Mouse (Mus musculus) left cerebral cortex, postnatal 36 days (tissue): Measurements from ENCODE around the gene Gpat2. TPM values are rescaled to one million over a fixed set of nuclear protein-coding genes. Genes with fewer than 3 reads are reported as not detected.

Experiments
- DNase-seq, 2 experiments: peaks; one replicate each; pipeline ENCODE4 v3.0.0; 2021 to 2022; ENCODE audit warnings: low spot score in 2 of 2, mixed read lengths in 1 of 2
- intact Hi-C: fragments of 180-260 bp; cut with DNase I; formaldehyde crosslinking; loops from one replicate; pipeline ENCODE4 v1.15.1; 2025
- total RNA-seq, 2 experiments: library from RNA; stranded (reverse); gene quantifications; 2 replicates each; pipeline ENCODE4 v1.2.3; 2021

The Gpat2 gene
- total RNA-seq, 2 experiments from 2014 or later, result 0.63 TPM; not detected in 1

DNA sequence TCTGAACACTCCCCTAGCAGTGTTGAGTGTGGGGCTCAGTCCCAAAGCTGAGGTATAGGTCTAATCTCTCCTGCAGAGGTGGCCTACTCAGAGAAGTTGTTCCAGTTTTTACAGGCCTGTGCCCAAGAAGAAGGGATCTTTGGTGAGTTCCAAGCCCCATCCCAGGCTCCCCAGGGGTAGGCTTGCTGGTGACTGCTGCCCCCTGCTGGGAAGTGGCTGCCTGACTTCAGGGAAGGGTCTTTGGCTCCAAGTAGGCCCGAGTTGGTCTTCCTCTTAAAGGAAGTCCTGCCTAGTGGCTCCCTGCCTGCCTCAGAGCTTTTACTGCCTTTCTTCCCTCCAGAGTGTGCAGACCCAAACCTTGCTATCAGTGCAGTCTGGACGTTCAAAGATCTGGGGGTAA, 10.1 kb downstream of the Gpat2 start:
- DNase-seq, result no peak
- intact Hi-C loops, result no loop called here

DNA sequence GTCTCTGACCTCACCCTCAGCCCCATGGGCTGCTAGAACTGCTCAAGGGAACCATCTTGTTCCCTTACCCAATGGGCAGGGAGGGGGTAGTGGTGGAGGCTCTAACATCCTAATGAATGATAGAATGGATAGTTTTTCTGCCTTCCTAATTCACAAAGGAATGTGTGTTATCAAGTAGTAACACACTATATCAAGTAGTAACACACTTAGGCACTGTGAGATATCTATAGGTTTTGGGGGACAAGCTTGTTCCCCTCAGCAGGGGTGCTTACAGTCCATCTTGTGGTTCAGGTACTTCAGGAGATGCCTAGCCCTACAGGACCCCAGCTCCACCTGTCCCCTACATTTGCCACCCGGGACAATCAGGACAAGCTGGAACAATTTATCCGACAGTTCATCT, 10.6 kb downstream of the Gpat2 start:
- intact Hi-C loops, result no loop called here

DNA sequence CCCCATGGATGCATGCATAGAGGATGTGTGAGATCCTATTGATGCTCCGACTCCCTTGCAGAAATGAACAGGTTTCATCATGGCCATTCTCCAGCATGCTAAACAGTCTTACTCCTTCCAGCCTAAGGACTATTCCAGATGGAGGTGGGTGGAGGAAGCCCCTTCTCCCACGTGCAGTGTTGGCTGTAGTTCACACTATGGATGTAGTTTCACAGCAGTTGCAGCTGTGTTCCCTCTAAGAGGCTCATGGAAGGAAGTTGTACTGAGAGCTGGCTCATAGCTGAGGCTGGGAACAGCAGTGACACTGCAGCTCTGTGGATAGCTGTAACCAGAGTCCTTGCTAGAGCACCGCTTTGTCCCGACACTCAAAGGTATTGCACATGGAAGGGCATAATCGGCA, 12.7 kb downstream of the Gpat2 start:
- intact Hi-C loops, result no loop called here
- DNase-seq, result peak in 1 of 2 experiments; percentile 33

More for the DNA sequence above, 10.6 kb downstream of the Gpat2 start:
- no peak for DNase-seq

DNA sequence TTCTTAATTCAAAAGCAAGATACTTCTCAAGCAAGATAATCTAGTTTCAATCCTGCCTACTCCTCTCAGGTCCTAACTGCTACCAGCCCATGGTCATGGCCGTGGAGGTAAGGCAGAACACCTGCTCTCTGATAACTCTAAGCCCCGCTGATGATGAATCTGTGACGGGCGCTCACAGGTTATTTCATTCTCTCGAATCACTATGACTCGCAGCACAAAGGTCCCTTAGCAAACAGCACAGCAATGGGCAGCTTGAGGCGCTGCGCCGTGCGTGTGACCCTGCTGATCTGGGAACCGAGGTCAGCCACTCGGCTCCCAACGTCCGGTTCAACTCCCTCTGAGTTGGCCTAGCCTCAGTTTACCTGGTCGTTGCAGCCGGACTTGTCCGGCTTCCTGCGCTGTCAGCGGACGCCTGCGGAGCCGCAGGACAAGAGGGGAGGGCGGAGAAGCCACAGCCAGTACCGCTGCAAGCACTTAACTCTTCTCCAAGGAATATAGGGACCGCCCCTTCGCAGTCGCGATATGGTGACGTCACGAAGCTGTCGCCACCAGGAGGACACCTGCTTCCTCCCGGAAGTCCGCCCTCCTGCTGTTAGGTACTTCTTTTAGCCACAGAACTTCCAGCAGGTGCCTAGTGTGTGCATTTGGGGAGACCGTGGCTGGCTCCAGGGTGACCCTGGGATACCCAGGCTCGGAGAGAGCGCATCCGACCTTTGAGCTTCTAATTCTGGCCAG, 19.2 kb downstream of the Gpat2 start, which contains the start of gene Fahd2a:
TSS of gene Fahd2a (minus strand) at position 511 of the 735 bp plus-strand sequence.
- DNase-seq, result peak; percentile 87 to 91
- intact Hi-C loops, result no loop called here

DNA sequence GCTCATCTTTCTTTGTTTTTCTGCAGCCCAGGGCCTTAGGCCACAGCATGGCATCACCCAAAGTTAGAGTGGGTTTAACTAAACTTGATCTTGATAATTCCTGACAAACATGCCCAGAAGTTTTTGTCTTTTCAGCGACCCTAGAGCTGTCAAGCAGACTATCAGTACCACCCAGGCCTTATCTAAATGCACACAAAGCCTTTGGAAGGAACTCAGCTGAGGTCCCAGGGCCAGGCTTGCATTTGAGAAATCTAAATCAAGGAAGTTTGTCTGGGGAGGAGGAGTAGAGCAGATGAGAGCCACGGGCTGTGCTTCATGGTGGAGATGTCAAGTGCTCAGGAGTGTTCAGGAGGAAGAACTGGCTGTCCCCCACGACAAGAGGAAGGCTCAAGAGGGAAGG, 21.8 kb downstream of the Gpat2 start:
- intact Hi-C loops, result no loop called here
- DNase-seq, result no peak

DNA sequence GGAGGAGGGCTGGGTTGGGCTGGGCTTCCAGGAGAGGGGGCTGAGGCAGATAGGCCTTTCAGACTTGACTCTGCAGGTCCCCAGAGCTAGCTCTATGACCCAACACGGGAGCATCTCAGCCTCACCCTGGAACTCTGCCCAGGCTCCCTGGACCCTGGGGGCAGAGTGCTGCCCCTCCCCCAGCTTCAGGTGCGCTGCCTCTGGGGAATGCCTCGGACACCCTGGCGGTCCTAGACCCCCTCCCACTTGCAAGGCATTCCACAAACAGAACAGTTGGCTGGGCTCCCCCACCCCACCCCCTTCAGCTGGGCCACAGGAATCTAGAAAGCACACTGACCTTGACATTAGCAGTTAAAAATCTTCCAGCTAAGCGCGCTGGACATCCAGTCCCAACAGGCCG, 24.7 kb downstream of the Gpat2 start:
- intact Hi-C loops, result no loop called here
- DNase-seq, result no peak

DNA sequence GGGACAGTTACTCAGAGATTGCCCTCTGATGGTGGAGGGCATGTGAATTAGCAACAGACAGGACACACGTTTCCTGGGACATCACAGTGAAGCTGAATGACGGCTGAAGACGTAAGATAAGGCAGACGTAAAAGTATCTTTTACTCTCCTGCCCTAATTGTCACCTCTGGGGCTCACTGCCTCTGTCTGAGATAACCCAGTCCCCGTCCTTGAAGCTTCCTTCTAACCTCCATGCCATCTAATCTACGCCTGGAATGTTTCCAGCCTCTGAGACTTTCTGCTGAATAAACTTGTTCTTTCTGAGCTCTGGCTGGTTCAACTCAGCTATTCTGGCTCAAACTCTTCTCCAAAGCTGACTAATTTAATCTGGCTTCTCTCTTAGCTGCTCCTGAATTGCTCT, 26.7 kb downstream of the Gpat2 start:
- intact Hi-C loops, result no loop called here
- no peak for DNase-seq

DNA sequence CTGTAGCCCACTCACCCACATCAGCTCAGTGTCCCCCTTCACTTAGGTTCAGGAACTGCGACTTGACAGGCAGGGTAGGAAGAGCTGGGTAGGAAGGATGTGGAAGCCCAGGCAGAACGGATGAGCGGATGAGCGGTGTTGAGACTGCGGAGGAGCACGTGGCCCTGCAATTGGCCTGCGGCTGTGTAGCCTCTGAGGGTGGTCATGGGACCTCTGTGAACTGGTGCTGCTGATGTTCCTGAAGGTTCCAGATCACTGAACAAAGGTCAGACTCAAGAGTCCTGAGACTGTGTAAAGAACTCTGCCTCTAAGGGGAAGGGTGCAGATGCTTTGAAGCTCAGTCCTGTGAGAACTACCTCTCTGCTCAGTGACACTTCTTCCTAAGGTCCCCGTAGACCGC, 28.1 kb downstream of the Gpat2 start:
- intact Hi-C loops, result loop anchor here (1.0 kb wide), 1 partner anchor 91 kb away; no protein-coding TSS in a partner anchor

DNA sequence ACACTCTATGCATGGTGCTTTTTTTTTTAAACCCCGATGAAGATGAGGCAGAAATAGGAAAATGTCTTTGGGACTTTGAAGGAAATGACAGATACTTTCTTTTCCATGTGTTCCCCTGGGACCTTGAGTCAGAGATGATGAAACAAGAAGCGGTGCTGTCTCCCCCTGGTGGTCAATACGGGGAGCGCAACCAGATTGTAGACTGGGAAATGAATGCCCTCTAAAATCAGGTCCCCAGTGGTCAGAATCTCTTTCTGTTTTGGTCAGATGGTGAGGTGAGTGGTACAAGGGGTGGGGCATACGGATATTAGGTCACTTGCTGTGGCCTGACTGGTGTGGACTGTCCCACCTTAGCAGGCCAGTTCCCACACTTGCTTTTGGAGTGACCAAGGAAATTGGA, 28.8 kb downstream of the Gpat2 start:
- intact Hi-C loops, result loop anchor here (1.0 kb wide), 1 partner anchor 91 kb away; no protein-coding TSS in a partner anchor
- peak; percentile 45 to 68 for DNase-seq

More for the DNA sequence above, 28.1 kb downstream of the Gpat2 start:
- no peak for DNase-seq

DNA sequence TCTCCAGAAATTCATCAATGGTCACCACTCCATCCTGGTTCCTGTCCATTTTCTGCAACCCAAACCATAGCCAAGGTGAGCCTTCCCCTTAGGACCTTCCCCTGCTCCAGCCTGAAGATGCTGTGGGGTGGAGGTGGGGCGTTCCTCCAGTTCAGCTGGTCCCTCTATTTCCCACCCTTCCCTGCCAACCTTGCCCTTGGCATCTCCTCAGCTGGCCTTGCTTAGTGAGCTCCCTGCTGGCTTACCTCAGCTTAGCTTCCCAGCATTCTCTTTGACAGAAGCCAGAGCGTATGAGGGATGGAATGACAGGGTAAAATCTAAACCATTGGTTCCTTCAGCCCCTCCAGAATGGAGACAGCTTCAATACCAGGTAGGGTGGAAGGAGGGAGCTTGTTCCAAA, 34.3 kb downstream of the Gpat2 start:
- intact Hi-C loops, result no loop called here
- DNase-seq, result no peak

DNA sequence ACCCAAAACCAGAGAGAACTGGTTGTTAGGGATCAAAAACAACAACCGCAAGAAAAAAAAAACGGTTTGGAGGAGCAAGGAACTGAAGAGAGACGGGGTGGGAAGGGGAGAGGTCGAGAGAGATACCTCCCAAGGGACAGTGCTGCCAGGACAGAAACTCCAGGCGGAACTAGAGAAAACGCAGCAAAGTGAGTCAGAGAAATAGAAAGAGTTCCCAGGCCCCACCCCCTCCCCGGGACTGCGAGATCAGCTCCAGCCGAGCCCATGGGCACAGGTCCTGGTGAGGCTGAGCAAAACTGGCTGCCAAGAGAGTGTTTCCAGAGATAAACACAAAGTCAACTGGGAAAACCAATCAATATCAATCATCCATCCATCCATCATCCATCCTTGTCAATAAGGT, 36.4 kb downstream of the Gpat2 start:
- DNase-seq, result no peak
- intact Hi-C loops, result no loop called here

DNA sequence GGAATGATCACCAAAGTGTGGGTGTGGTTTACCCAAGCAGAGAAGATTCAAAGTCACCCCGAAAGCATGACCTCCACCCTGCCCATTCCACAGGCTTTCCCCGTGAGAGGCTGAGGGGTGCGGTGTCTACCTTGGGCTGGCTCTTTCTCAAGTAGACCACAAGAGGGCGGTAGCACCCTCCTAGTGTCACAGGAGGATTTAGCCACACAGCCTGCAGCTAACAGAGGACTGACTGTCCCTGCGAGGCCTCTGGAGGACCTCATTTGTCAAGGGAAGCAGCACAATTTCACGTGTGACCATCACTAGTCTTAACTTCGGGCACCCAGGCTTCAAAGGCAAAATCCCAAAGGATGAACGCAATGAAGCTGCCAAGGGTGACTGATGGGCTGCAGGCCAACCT, 37.3 kb downstream of the Gpat2 start:
- intact Hi-C loops, result loop anchor here (2.0 kb wide), 2 partner anchors 36 to 96 kb away; no protein-coding TSS in a partner anchor
- DNase-seq, result peak; percentile 46 to 54

DNA sequence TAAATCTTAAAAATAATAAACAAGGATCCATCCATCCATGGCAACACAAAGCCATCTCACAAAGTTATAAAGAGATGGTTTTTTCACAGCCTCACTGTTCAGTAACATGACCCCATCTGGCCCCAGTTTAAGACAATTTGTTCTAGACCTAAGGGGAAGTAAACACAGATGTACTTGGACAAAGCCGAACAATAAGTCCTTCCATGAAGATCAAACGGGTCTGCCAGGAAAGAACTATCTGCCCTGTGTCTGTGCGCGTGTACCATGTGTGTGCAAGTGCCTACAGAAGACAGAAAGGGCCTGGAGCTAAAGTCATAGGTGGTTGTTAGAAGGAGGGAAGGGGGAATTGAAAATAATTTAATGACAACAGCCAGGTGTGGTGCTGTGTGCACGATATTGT, 45.2 kb downstream of the Gpat2 start:
- no peak for DNase-seq
- intact Hi-C loops, result no loop called here

DNA sequence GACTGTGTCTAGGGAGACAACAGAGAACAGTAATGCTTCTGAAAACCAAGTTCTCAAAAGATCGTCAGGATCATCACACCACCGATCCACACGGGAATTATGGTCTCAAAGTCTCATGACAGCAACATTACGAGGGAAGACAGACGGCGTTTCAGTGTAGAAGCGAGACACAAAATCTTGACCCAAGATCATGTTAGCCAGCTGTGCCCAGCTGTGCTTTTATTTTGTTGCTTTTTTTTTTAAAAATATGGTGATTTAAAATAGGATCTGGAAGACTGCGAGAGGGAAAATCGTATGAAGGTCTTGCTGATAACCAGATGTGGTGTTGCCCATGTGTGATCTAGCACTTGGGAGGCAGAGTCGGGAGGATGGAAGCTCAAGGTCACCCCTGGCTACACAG, 45.7 kb downstream of the Gpat2 start:
- DNase-seq, result no peak
- intact Hi-C loops, result no loop called here

DNA sequence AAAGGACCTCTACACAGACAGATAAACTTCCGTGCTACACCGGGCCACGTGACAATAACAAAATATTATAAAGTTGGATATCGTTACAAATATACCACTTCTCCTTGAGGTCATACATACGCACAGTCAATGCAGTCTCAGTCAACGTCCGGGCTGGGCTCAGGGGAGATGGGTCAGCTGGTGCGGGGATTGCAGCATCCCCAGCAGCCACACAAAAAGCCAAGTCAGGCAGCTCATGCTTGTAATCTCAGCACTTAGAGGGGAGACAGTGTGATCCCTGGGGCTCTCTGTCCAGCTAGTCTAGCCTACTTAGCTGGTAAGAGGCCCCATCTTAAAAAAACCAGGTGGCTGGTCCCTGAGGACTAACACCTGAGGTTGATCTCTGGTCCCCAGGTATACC, 46.3 kb downstream of the Gpat2 start:
- intact Hi-C loops, result no loop called here
- no peak for DNase-seq

DNA sequence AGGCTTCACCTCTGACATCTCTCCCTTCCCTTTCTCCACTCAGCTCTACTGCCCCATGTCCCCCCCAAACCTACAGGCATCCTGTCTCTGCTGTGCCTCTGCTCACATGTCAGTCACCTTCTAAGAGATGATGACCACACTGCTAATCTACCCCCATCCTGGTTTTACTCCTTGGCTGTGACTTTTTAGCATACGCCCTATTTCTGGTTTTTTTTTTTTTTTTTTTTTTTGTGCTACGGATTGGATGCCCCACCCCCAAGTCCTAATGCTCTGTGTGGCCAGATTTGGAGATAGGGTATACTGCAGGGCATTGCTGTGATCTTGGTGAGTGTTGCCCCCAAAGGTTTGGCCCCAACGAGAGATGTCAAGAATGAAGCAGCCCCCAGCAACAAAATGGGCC, 47.3 kb downstream of the Gpat2 start:
- intact Hi-C loops, result no loop called here
- no peak for DNase-seq

DNA sequence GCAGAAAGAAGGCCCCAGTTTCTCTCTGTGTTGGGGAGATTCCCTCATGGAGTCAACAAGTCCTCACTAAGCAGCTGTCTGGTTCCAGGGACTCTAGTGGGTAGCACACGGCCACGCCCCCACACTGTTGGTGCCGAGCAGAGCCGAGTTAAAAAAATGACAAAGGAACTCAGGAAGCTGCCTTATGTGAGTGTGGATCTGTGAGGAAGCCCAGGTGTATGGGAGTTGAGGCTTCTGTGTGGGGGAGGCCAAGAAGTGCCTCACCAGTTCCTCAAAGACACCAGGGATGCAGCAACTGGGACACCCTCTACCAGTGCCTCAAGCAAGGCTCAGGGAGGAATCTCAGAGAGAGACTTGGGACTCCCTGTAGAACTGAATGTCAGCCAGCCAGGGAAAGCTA, 54.2 kb downstream of the Gpat2 start:
- intact Hi-C loops, result no loop called here
- DNase-seq, result peak in 1 of 2 experiments; percentile 37

DNA sequence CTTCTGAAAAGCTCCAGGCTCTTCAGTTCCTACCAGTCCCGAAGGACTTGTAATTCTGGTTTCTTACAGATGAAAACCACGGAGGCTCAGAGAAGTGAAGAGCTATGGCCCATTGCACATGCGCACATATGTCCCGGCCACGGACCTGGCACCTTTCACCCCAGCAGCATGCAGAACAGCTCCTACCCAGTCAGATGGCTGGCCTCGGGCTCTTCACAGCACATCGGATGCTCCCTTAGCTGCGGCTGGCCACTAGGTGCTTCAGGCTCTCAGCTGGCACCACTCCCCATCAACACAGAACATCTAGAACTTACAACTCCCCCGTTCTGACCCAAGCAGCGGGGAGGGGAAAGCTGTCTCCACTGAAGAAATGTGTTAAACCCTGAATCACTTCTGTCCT, 54.8 kb downstream of the Gpat2 start:
- intact Hi-C loops, result no loop called here
- DNase-seq, result no peak

DNA sequence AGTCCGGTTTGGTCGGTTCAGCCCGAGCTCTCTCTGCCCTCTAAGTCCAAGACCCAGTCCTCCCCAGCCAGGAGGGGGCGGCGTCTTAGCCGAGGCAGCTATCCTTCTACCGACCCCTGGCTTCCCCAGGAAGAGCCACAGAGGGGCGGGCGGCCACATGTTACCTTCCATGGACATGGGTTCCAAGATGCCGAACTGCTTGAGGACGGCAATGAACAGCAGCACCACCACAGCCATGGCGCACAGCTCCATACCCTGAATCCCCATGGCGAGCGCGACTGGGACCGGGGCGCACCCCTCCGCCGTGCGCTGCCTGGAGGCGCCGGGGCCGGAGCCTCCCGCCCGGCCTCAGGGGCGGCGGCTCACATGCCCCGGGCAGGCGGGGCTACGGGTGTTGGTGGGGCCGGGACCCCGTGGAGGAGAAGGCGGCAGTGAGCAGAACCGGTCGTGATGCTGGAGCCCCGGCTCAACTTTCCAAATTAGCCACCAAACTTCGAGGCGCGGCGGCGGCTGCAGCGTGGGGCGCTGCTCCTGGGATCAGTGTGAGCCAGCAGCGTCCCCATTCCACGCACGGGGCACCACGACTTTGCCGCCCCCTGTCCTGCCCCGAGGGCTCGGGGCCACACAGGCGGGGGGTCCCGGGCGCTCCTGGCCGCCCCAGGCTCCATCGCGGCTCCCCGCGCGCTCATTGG, 57.0 kb downstream of the Gpat2 start:
- DNase-seq, result no peak
- intact Hi-C loops, result no loop called here

DNA sequence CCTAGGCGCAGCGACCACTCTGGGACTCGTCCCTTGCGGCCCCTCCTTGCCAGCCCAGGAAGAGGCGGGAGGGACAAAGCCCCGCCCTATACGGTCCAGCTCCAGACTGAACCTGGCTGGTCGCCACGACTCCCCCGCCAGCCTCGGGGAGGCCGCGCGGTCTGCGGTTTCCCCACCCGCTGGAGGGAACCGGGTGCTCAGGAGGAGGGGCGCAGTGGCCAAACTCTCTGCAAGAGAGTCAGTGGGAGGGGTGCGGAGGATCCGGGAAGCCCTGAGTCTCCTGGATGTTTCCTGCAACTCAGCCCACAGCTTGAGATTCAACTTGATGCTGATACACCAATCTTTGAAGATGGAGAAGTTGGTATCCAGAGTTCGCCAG, 57.5 kb downstream of the Gpat2 start:
- intact Hi-C loops, result no loop called here
- peak in 1 of 2 experiments; percentile 54 for DNase-seq

DNA sequence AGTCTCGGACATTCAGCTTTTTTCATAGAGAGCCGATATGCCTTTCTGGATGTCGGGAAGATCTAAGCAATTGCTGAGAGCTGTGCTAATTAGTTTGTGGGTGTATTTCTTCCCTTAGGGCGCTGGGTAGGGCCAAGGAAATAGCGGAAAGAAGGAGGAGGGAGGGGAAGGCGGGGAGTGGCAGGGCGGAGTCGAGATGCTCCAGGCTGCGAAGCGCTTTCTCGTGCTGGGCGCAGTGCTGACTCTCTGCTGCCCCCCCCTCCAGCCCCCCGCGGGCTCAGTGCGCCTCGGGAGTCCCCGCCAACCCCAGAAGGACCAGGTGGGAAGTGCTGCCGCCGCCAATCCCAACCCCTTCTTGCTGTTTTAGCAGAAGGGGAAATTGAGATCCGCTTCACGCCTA, 58.0 kb downstream of the Gpat2 start:
- intact Hi-C loops, result no loop called here
- no peak for DNase-seq
